Mouse (Mus musculus): Measurements from ENCODE around the gene Arhgef18. TPM values are rescaled to one million over a fixed set of nuclear protein-coding genes. Genes with fewer than 3 reads are reported as not detected.

The Arhgef18 gene
- polyA plus RNA-seq, 1 experiment from 2014 or later, result 12.6 TPM

GRCm38 (mm10) chr8:3485192-3485591 lies 92.4 kb downstream of the Arhgef18 start:
- no peaks in the 10 kb centered on the region for H3K27me3 ChIP-seq (ENCODE audit: control insufficient read depth, insufficient read depth, low read length)
- H3K4me1 ChIP-seq (replicated peaks; ENCODE audit: control insufficient read depth, insufficient read depth, low read length), result no peaks in the 10 kb centered on the region
- H3K4me3 ChIP-seq (replicated peaks; ENCODE audit: low read length), result no peak overlapping the region
- no peak overlapping the region for H3K27ac ChIP-seq
- H3K4me2 ChIP-seq (replicated peaks), result no peak overlapping the region
- no peak overlapping the region for H3K9ac ChIP-seq
- no peak for ATAC-seq (ENCODE audit: low FRiP score)
- H3K36me3 ChIP-seq (replicated peaks; ENCODE audit: control insufficient read depth, insufficient read depth), result no peaks in the 10 kb centered on the region
- no peak for DNase-seq (ENCODE audit: low spot score)
- WGBS, result 32% methylated on average over 5 of the region's 5 CpGs
- no peaks in the 10 kb centered on the region for H3K9me3 ChIP-seq (ENCODE audit: control insufficient read depth, low read length)

DNA sequence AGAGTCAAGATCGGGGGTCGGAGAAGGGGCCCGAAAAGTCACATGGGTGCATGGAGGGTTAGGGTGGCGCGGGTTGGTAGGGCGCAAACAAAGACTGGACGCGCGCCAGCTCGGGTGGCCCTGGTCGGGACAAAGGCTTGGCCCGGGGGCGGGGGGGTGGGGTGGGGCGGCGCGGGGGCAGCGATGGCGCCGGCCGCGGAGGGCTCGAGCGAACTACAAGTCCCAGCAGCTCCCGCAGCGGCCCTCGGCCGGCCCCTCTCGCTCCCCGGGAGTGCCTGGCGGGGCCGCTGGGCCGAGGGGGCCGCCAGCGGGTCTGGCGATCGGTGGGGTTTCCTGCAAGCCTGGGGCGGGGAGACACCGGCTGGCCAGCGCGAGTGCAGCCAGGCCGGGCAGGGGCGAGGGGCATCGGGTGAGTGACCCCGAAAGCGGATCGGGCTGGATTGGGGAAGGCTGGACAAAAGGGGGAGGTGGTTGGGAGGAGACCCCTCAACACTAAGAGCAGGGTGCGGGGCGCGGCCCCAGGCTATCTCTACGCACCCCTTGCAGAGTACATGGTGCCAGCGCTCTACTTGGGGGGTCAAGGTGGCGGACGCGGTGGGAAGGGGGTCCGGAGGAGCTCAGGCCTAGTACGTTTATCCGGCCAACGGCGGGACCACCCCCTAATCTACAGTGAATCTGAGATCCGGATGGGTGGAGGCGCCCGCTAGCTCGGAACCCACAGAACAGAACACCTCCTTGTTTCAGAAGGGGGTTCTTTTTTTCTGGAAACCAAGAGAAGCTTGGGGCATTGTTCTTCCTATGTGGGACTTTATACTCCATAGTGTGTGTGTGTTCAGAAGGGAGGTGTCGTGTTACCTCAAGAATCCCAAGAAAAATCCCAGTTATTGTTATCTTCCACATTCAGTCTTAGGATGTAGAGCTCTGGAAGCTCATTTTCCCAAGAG lies 100.4 kb downstream of the Arhgef18 start, which contains the start of gene Zfp358:
Gene Zfp358, plus strand, starts transcription at position 238 of the 944 bp plus-strand sequence.
- Histone ChIP-seq H3K36me3 (replicated peaks; ENCODE audit: control insufficient read depth, insufficient read depth) (peaks cover 28% of the 10 kb centered on the region), H3K9me3 (ENCODE audit: control insufficient read depth, low read length) (no peaks in the 10 kb centered on the region; the same call in 1 of the 2 replicates), H3K4me1 (replicated peaks; ENCODE audit: control insufficient read depth, insufficient read depth, low read length) (peaks cover 16% of the 10 kb centered on the region; the same call in 1 of the 2 replicates), H3K9ac (peak within 1 kb of the TSS; percentile 99), H3K4me3 (replicated peaks; ENCODE audit: low read length) (peak within 1 kb of the TSS; percentile 79), H3K4me2 (replicated peaks) (peak within 1 kb of the TSS; percentile 88), H3K27me3 (ENCODE audit: control insufficient read depth, insufficient read depth, low read length) (no peaks in the 10 kb centered on the region), H3K27ac (peak within 1 kb of the TSS; percentile 91)
- under 1% methylated on average over 64 of the region's 64 CpGs for WGBS
- DNase-seq (ENCODE audit: low spot score) (peak; percentile 75), ATAC-seq (ENCODE audit: low FRiP score) (peak; percentile 91)

DNA sequence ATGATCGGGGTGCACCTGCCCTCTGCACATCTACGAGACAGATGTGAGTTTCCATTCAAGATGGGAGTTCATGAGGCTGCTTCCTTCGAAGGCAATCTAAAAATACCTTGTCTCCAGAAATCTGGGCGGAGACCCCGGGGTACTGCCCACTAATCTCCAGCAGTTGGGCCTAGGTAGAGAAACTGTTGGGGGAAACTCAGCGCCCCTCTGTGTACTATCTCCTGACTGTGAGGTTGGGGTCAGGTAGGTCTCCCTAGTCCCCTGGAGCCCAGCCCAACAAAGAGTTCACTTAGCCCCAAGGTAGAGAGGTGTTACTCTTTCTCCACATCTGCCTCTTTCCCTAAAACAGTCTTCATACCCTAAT lies 101.0 kb downstream of the Arhgef18 start:
- no peaks in the 10 kb centered on the region; the same call in 1 of the 2 replicates for H3K9me3 ChIP-seq (ENCODE audit: control insufficient read depth, low read length)
- peaks cover 17% of the 10 kb centered on the region; the same call in 1 of the 2 replicates for H3K4me1 ChIP-seq (replicated peaks; ENCODE audit: control insufficient read depth, insufficient read depth, low read length)
- no peaks in the 10 kb centered on the region for H3K27me3 ChIP-seq (ENCODE audit: control insufficient read depth, insufficient read depth, low read length)
- H3K9ac ChIP-seq, result peak overlapping the region; percentile 99
- ATAC-seq (ENCODE audit: low FRiP score) (no peak), DNase-seq (ENCODE audit: low spot score) (no peak)
- WGBS, result 44% methylated on average over 6 of the region's 6 CpGs
- peaks cover 28% of the 10 kb centered on the region for H3K36me3 ChIP-seq (replicated peaks; ENCODE audit: control insufficient read depth, insufficient read depth)
- peak overlapping the region; percentile 91 for H3K27ac ChIP-seq
- peak overlapping the region; percentile 79 for H3K4me3 ChIP-seq (replicated peaks; ENCODE audit: low read length)
- H3K4me2 ChIP-seq (replicated peaks), result peak overlapping the region; percentile 88

- no peak overlapping the region for H3K27ac ChIP-seq
- no peak overlapping the region for H3K4me2 ChIP-seq (replicated peaks)
- 96% methylated on average over 44 of the region's 44 CpGs for WGBS
- H3K27me3 ChIP-seq (ENCODE audit: control insufficient read depth, insufficient read depth, low read length), result no peaks in the 10 kb centered on the region
- DNase-seq (ENCODE audit: low spot score) (no peak), ATAC-seq (ENCODE audit: low FRiP score) (no peak)
- no peak overlapping the region for H3K4me3 ChIP-seq (replicated peaks; ENCODE audit: low read length)
- no peak overlapping the region for H3K9ac ChIP-seq
- H3K4me1 ChIP-seq (replicated peaks; ENCODE audit: control insufficient read depth, insufficient read depth, low read length), result peaks cover 26% of the 10 kb centered on the region
- H3K9me3 ChIP-seq (ENCODE audit: control insufficient read depth, low read length), result no peaks in the 10 kb centered on the region; the same call in 1 of the 2 replicates
- peaks cover 31% of the 10 kb centered on the region for H3K36me3 ChIP-seq (replicated peaks; ENCODE audit: control insufficient read depth, insufficient read depth)
Observed at GRCm38 (mm10) chr8:3495578-3496427, 103.0 kb downstream of the Arhgef18 start.

DNA sequence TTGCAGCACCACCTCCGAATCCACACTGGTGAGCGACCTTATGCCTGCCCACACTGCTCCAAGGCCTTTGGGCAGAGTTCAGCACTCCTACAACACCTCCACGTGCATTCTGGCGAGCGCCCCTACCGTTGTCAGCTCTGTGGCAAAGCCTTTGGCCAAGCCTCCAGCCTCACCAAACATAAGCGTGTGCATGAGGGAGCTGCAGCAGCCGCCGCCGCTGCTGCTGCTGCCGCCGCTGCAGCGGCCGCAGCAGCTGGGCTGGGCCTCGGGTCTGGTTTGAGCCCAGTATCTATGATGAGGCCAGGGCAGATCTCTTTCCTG lies 103.6 kb downstream of the Arhgef18 start:
- Histone ChIP-seq H3K27me3 (ENCODE audit: control insufficient read depth, insufficient read depth, low read length) (no peaks in the 10 kb centered on the region), H3K4me2 (replicated peaks) (no peak overlapping the region), H3K27ac (no peak overlapping the region), H3K9ac (no peak overlapping the region), H3K9me3 (ENCODE audit: control insufficient read depth, low read length) (no peaks in the 10 kb centered on the region; the same call in 1 of the 2 replicates), H3K36me3 (replicated peaks; ENCODE audit: control insufficient read depth, insufficient read depth) (peaks cover 31% of the 10 kb centered on the region), H3K4me3 (replicated peaks; ENCODE audit: low read length) (no peak overlapping the region), H3K4me1 (replicated peaks; ENCODE audit: control insufficient read depth, insufficient read depth, low read length) (peaks cover 32% of the 10 kb centered on the region)
- DNase-seq (ENCODE audit: low spot score), result no peak
- WGBS, result 93% methylated on average over 15 of the region's 15 CpGs
- no peak for ATAC-seq (ENCODE audit: low FRiP score)

GRCm38 (mm10) chr8:3498583-3498982 lies 105.8 kb downstream of the Arhgef18 start:
- Histone ChIP-seq H3K4me2 (replicated peaks) (peak overlapping the region; percentile 88; the same call in 1 of the 2 replicates), H3K27me3 (ENCODE audit: control insufficient read depth, insufficient read depth, low read length) (no peaks in the 10 kb centered on the region), H3K4me3 (replicated peaks; ENCODE audit: low read length) (no peak overlapping the region), H3K27ac (no peak overlapping the region), H3K36me3 (replicated peaks; ENCODE audit: control insufficient read depth, insufficient read depth) (peaks cover 31% of the 10 kb centered on the region), H3K9ac (no peak overlapping the region), H3K4me1 (replicated peaks; ENCODE audit: control insufficient read depth, insufficient read depth, low read length) (peaks cover 31% of the 10 kb centered on the region), H3K9me3 (ENCODE audit: control insufficient read depth, low read length) (no peaks in the 10 kb centered on the region; the same call in 1 of the 2 replicates)
- DNase-seq (ENCODE audit: low spot score), result no peak
- WGBS, result 93% methylated on average over 3 of the region's 3 CpGs
- ATAC-seq (ENCODE audit: low FRiP score), result no peak

DNA sequence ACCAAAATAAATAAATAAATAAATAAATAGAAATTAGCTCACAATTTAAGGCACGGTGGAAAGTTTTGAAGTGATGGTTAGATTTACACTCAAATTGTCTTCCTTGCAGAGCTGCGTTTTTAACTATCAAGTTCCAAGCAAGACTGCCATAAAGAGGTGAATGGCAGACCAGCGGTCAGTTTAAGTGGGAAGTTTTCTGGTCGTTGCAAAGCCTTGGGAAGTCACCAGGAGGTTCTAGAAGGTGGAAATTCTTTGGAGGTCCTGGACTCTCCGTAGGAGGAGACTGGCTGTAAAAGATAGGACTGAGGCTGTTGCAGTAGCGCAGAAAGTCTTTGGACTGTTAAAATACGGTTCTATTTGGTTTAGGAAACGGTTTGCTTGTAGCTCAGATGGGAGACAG lies 106.9 kb downstream of the Arhgef18 start:
- H3K36me3 ChIP-seq (replicated peaks; ENCODE audit: control insufficient read depth, insufficient read depth), result peaks cover 31% of the 10 kb centered on the region
- no peaks in the 10 kb centered on the region; the same call in 1 of the 2 replicates for H3K9me3 ChIP-seq (ENCODE audit: control insufficient read depth, low read length)
- H3K4me3 ChIP-seq (replicated peaks; ENCODE audit: low read length), result peak overlapping the region; percentile 91
- H3K9ac ChIP-seq, result peak overlapping the region; percentile 86
- peaks cover 25% of the 10 kb centered on the region for H3K4me1 ChIP-seq (replicated peaks; ENCODE audit: control insufficient read depth, insufficient read depth, low read length)
- peak overlapping the region; percentile 92 for H3K27ac ChIP-seq
- peak overlapping the region; percentile 88 for H3K4me2 ChIP-seq (replicated peaks)
- WGBS, result 9% methylated on average over 8 of the region's 8 CpGs
- ATAC-seq (ENCODE audit: low FRiP score), result no peak; the same call in 1 of the 2 replicates
- H3K27me3 ChIP-seq (ENCODE audit: control insufficient read depth, insufficient read depth, low read length), result no peaks in the 10 kb centered on the region
- peak; percentile 32 for DNase-seq (ENCODE audit: low spot score)

- WGBS, result under 1% methylated on average over 70 of the region's 70 CpGs
- H3K4me3 ChIP-seq (replicated peaks; ENCODE audit: low read length), result peak within 1 kb of the TSS; percentile 91
- DNase-seq (ENCODE audit: low spot score) (peak; percentile 99), ATAC-seq (ENCODE audit: low FRiP score) (peak; percentile 91)
- H3K36me3 ChIP-seq (replicated peaks; ENCODE audit: control insufficient read depth, insufficient read depth), result peaks cover 26% of the 10 kb centered on the region
- H3K27me3 ChIP-seq (ENCODE audit: control insufficient read depth, insufficient read depth, low read length), result no peaks in the 10 kb centered on the region
- peaks cover 25% of the 10 kb centered on the region for H3K4me1 ChIP-seq (replicated peaks; ENCODE audit: control insufficient read depth, insufficient read depth, low read length)
- H3K9me3 ChIP-seq (ENCODE audit: control insufficient read depth, low read length), result no peaks in the 10 kb centered on the region; the same call in 1 of the 2 replicates
- peak within 1 kb of the TSS; percentile 92 for H3K27ac ChIP-seq
- H3K4me2 ChIP-seq (replicated peaks), result peak within 1 kb of the TSS; percentile 88
- H3K9ac ChIP-seq, result peak within 1 kb of the TSS; percentile 86
Observed at GRCm38 (mm10) chr8:3500235-3501090, 107.7 kb downstream of the Arhgef18 start, which contains the start of gene Mcoln1. Gene Mcoln1 (plus strand): TSS chr8:3500457.

Measured in hindbrain, embryonic 14.5 days (tissue).